In genomic region chr9:44499356-44500162, GRCm38 (mm10) we compare ENCODE assay signal across 9 mouse cellular contexts. TPM values are rescaled to one million over a fixed set of nuclear protein-coding genes. Genes with fewer than 3 reads are reported as not detected.
DNase-seq lines count a peak whose midpoint lies in the region; ATAC-seq lines count a peak whose summit lies in the region.
"Had no signal": no experiment of that assay in that cellular context is flagged by ENCODE, and none has a peak within 500 bp of the region (broad histone marks: within the 10 kb centered on the region; RNA-seq: fewer than 3 reads in every experiment).

No protein-coding gene starts in this region.

- no peaks in the 10 kb centered on the region for H3K36me3 ChIP-seq in heart, embryonic 11.5 days (ENCODE audit: control insufficient read depth, insufficient read depth, low read length)
- no peaks in the 10 kb centered on the region; the same call in 1 of the 2 replicates for H3K36me3 ChIP-seq in midbrain, embryonic 15.5 days (replicated peaks)

- H3K27me3 ChIP-seq in heart, embryonic 11.5 days (ENCODE audit: control insufficient read depth, insufficient read depth, low read length), result no peaks in the 10 kb centered on the region
- H3K27me3 ChIP-seq in midbrain, embryonic 15.5 days (replicated peaks), result no peaks in the 10 kb centered on the region

- intact Hi-C loops in left cerebral cortex, postnatal 14 days (cut with DNase I), result loop anchor here (2.0 kb wide), 1 partner anchor 17 kb away; the partner anchor contains the start of gene Bcl9l

- peak overlapping the region; percentile 95 for H3K4me2 ChIP-seq in heart, embryonic 11.5 days
- H3K4me2 ChIP-seq in midbrain, embryonic 15.5 days, result peak overlapping the region; percentile 65

- peaks cover 62% of the 10 kb centered on the region for H3K4me1 ChIP-seq in heart, embryonic 11.5 days (ENCODE audit: control insufficient read depth, insufficient read depth, low read length)
- H3K4me1 ChIP-seq in midbrain, embryonic 15.5 days, result peaks cover 66% of the 10 kb centered on the region

- H3K27ac ChIP-seq in heart, embryonic 11.5 days (ENCODE audit: low read depth, low read length), result peak overlapping the region; percentile 97
- peak overlapping the region; percentile 88 for H3K27ac ChIP-seq in midbrain, embryonic 15.5 days

- no peaks in the 10 kb centered on the region for H3K9me3 ChIP-seq in heart, embryonic 11.5 days (replicated peaks; ENCODE audit: control insufficient read depth, low read length)
- H3K9me3 ChIP-seq in midbrain, embryonic 15.5 days, result no peaks in the 10 kb centered on the region

- peak; percentile 12 for ATAC-seq in heart, embryonic 11.5 days (replicated peaks; ENCODE audit: insufficient number of reproducible peaks, low FRiP score, low TSS enrichment)
- ATAC-seq in midbrain, embryonic 15.5 days (replicated peaks), result peak; percentile 24; the same call in 1 of the 2 replicates

- peak overlapping the region; percentile 78 for H3K9ac ChIP-seq in heart, embryonic 11.5 days (ENCODE audit: low read depth, low read length)
- peak overlapping the region; percentile 39 for H3K9ac ChIP-seq in midbrain, embryonic 15.5 days

- WGBS in heart, embryonic 11.5 days (ENCODE audit: insufficient replicate concordance), result 5% methylated on average over 17 of the region's 20 CpGs
- 5% methylated on average over 20 of the region's 20 CpGs for WGBS in midbrain, embryonic 15.5 days

- peak; percentile 23 for DNase-seq in right cerebral cortex, postnatal 14 days
- no peak for DNase-seq in right cerebral cortex, postnatal 4 days
- DNase-seq in cerebellum, postnatal 36 days, result peak; percentile 67 to 72
- peak; percentile 80 for DNase-seq in kidney, postnatal 10 days
- DNase-seq in left cerebral cortex, postnatal 14 days (ENCODE audit: low spot score in 2 of 2), result no peak
- no peak for DNase-seq in right cerebral cortex, adult 2 months (ENCODE audit: low spot score in 2 of 2)

- H3K4me3 ChIP-seq in heart, embryonic 11.5 days (ENCODE audit: low read depth, low read length), result peak overlapping the region; percentile 50
- peak overlapping the region; percentile 36 for H3K4me3 ChIP-seq in midbrain, embryonic 15.5 days

RNA-seq across cellular contexts. Expression of gene Bcl9l, which starts 16.9 kb away (rescaled TPM):
- polyA plus RNA-seq in heart, embryonic 11.5 days (2014; fragmentation: Nextera tagmentation; extraction: Ambion mirVana), result 8.7 and 9.3 TPM in 2 replicates
- 12.5 and 13.0 TPM in 2 replicates for polyA plus RNA-seq in midbrain, embryonic 15.5 days (2015; fragmentation: Nextera tagmentation; extraction: Ambion mirVana)
- total RNA-seq in left cerebral cortex, postnatal 14 days (2021), result 10 to 100 TPM; 76.2 to 84.8 TPM

RNA-seq across cellular contexts. Expression of gene Upk2, which starts 44.8 kb away (rescaled TPM):
- 0.14 TPM in 1 of 2 replicates, not detected in the other for polyA plus RNA-seq in heart, embryonic 11.5 days (2014; fragmentation: Nextera tagmentation; extraction: Ambion mirVana)
- polyA plus RNA-seq in midbrain, embryonic 15.5 days (2015; fragmentation: Nextera tagmentation; extraction: Ambion mirVana), result not detected in 2 replicates
- not detected for total RNA-seq in left cerebral cortex, postnatal 14 days (2021)
- total RNA-seq: neutrophil, adult 5-6 weeks had no signal

RNA-seq across cellular contexts. Expression of gene Foxr1, which starts 58.6 kb away (rescaled TPM):
- polyA plus RNA-seq in heart, embryonic 11.5 days (2014; fragmentation: Nextera tagmentation; extraction: Ambion mirVana), result not detected in 2 replicates
- not detected in 2 replicates for polyA plus RNA-seq in midbrain, embryonic 15.5 days (2015; fragmentation: Nextera tagmentation; extraction: Ambion mirVana)
- total RNA-seq in left cerebral cortex, postnatal 14 days (2021), result not detected
- total RNA-seq: neutrophil, adult 5-6 weeks had no signal

Comparison
In these comparisons a context has a peak if more than half of its experiments do, and no peak if none do; other contexts are left out.
1. DNase-seq: peak in right cerebral cortex, postnatal 14 days (single experiment), cerebellum, postnatal 36 days (2 of 2) and kidney, postnatal 10 days (single experiment); none in right cerebral cortex, postnatal 4 days (single experiment), left cerebral cortex, postnatal 14 days (0 of 2) and right cerebral cortex, adult 2 months (0 of 2).